Mouse (Mus musculus) liver, adult 2 months (tissue): ENCODE results near the gene Entpd2. TPM values are rescaled to one million over a fixed set of nuclear protein-coding genes. Genes with fewer than 3 reads are reported as not detected.

Experiments used
- DNase-seq: peaks from one replicate; pipeline ENCODE4 v3.0.0-alpha.2; 2011; ENCODE audit warnings: low read depth, low spot score; ENCODE audit errors: extremely low read depth
- H3K27ac ChIP-seq: fragments of 200-500 bp; replicated peaks from 2 replicates; pipeline ENCODE4 v1.5.1; 2012; ENCODE audit warnings: low read depth, mild to moderate bottlenecking, control low read depth, inconsistent platforms, low read length; ENCODE audit not compliant: insufficient read depth
- H3K27me3 ChIP-seq: fragments of 200-500 bp; 2 replicates; pipeline ENCODE4 v1.6.1; 2012; ENCODE audit warnings: mild to moderate bottlenecking, moderate library complexity, low read length, inconsistent platforms; ENCODE audit not compliant: control insufficient read depth, insufficient read depth
- H3K36me3 ChIP-seq: fragments of 200-500 bp; 2 replicates; pipeline ENCODE4 v1.6.1; 2012; ENCODE audit warnings: low read length, inconsistent platforms; ENCODE audit not compliant: control insufficient read depth, insufficient read depth
- H3K4me1 ChIP-seq: fragments of 200-500 bp; 2 replicates; pipeline ENCODE4 v1.6.1; 2011; ENCODE audit warnings: low read length; ENCODE audit not compliant: control insufficient read depth, insufficient read depth
- H3K4me3 ChIP-seq: fragments of 200-500 bp; 2 replicates; pipeline ENCODE4 v1.5.1; 2011; ENCODE audit warnings: low read depth, mild to moderate bottlenecking, control low read depth, low read length, moderate library complexity; ENCODE audit not compliant: insufficient read depth
- H3K79me2 ChIP-seq: fragments of 200-500 bp; 2 replicates; pipeline ENCODE4 v1.6.1; 2012; ENCODE audit warnings: inconsistent platforms, mild to moderate bottlenecking, low read length, moderate library complexity; ENCODE audit not compliant: control insufficient read depth, insufficient read depth
- H3K9ac ChIP-seq: fragments of 200-500 bp; 2 replicates; pipeline ENCODE4 v1.6.1; 2012; ENCODE audit warnings: low read depth, mild to moderate bottlenecking, control low read depth, inconsistent platforms, low read length
- CTCF ChIP-seq: fragments of 200-500 bp; IDR thresholded peaks from 2 replicates; pipeline ENCODE4 v1.5.1; 2011; ENCODE audit warnings: low read depth, low read length, control low read depth
- POLR2A ChIP-seq: fragments of 200-500 bp; IDR thresholded peaks from 2 replicates; pipeline ENCODE4 v1.6.1; 2011; ENCODE audit warnings: low read length, control low read depth; ENCODE audit not compliant: insufficient read depth; ENCODE audit errors: extremely low read depth
- WGBS: fragments of 180-500 bp; shearing (Covaris S2); methylation state at CpG from one replicate; pipeline ENCODE4 v1.1.7; 2018; 5-methylcytosine and 5-hydroxymethylcytosine counted together
- polyA plus RNA-seq: library from polyadenylated mRNA; depleted of rRNA; stranded (reverse); fragments of >200 nt; gene quantifications from 2 replicates; pipeline ENCODE4 v1.2.3, GENCODE M21; 2012
- total RNA-seq: library from RNA; depleted of rRNA; stranded (reverse); fragments of >200 nt; gene quantifications from 2 replicates; pipeline ENCODE4 v1.2.3, GENCODE M21; 2014

The Entpd2 gene
- total and polyA plus RNA-seq, 2 experiments = 0.92 to 9.7 TPM

GRCm38 (mm10) chr2:25364761-25365090 lies 30.9 kb upstream of the Entpd2 start:
- H3K27me3 ChIP-seq = no peaks in the 10 kb centered on the region
- no peaks in the 10 kb centered on the region for H3K36me3 ChIP-seq
- 60% methylated on average over 9 of the region's 9 CpGs for WGBS
- DNase-seq = no peak
- no peak overlapping the region for H3K27ac ChIP-seq
- H3K4me3 ChIP-seq = peak overlapping the region; percentile 86
- no peaks in the 10 kb centered on the region for H3K79me2 ChIP-seq
- TF ChIP-seq POLR2A = no peak
- TF ChIP-seq CTCF = no peak
- peak overlapping the region; percentile 89 for H3K9ac ChIP-seq
- no peaks in the 10 kb centered on the region; the same call in 1 of the 2 replicates for H3K4me1 ChIP-seq

DNA sequence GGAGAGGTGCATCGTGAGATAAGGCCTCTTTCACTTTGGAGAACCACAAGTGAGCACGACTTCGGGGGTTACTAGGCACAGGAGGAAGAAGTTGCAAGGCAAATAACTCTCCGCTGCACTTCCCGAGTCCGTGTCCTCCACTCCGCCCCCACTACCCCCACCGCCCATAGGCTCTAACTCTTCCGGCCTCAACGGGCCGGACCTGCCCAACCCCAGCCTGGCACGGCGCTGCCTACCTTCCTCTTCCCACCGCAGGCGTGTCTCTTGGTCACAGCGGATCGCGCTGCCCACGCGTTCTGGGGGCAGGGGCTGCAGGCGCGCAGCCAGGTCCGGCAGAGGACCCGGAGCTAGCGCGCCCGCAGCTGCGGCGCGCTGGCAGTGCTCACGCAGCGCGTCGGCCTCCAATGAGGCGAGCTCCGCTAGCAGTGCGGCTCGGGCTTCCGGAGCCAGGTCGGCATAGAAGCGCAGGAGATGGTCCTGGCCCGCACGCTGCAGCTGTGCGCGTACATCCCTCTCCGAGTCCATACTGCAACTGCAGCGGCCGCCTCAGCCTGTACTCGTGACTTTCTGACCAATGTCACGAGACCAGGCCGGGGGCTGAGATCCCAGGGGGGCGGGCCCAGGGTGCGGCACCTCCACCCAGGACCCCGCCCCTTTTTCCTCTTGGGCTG lies 30.4 kb upstream of the Entpd2 start, which contains the start of gene Uap1l1:
Gene Uap1l1 (minus strand): TSS at position 592 of the 671 bp plus-strand sequence.
- peak within 1 kb of the TSS; percentile 89 for H3K9ac ChIP-seq
- 1% methylated on average over 54 of the region's 54 CpGs for WGBS
- peak; percentile 27 for DNase-seq
- H3K36me3 ChIP-seq = no peaks in the 10 kb centered on the region
- peak within 1 kb of the TSS; percentile 43 for H3K27ac ChIP-seq
- peak within 1 kb of the TSS; percentile 86 for H3K4me3 ChIP-seq
- TF ChIP-seq CTCF (no peak), POLR2A (peak; percentile 79)
- H3K27me3 ChIP-seq = no peaks in the 10 kb centered on the region
- H3K79me2 ChIP-seq = no peaks in the 10 kb centered on the region
- no peaks in the 10 kb centered on the region; the same call in 1 of the 2 replicates for H3K4me1 ChIP-seq

GRCm38 (mm10) chr2:25369996-25370395 lies 25.7 kb upstream of the Entpd2 start:
- Histone ChIP-seq H3K27ac (no peak overlapping the region), H3K36me3 (no peaks in the 10 kb centered on the region), H3K4me3 (no peak overlapping the region), H3K9ac (no peak overlapping the region), H3K79me2 (no peaks in the 10 kb centered on the region), H3K4me1 (peaks cover 5% of the 10 kb centered on the region), H3K27me3 (peaks cover 8% of the 10 kb centered on the region)
- DNase-seq = no peak
- WGBS = 92% methylated on average over 3 of the region's 3 CpGs
- TF ChIP-seq POLR2A (no peak), CTCF (no peak)

- peak; percentile 63 for DNase-seq
- 3% methylated on average over 65 of the region's 65 CpGs for WGBS
These were observed 23.7 kb upstream of the Entpd2 start, which contains the start of gene Sapcd2 for GRCm38 (mm10) chr2:25371764-25372643. Gene Sapcd2 (plus strand): TSS chr2:25372321.

GRCm38 (mm10) chr2:25372644-25373391 lies 22.9 kb upstream of the Entpd2 start:
- Histone ChIP-seq H3K4me1 (peaks cover 5% of the 10 kb centered on the region; the same call in 1 of the 2 replicates), H3K27me3 (peaks cover 8% of the 10 kb centered on the region), H3K79me2 (no peaks in the 10 kb centered on the region), H3K36me3 (no peaks in the 10 kb centered on the region), H3K4me3 (peak overlapping the region; percentile 62), H3K9ac (peak overlapping the region; percentile 43), H3K27ac (no peak overlapping the region)
- DNase-seq = no peak
- 10% methylated on average over 42 of the region's 42 CpGs for WGBS
- TF ChIP-seq POLR2A = no peak
- TF ChIP-seq CTCF = no peak

More at GRCm38 (mm10) chr2:25371764-25372643, 23.7 kb upstream of the Entpd2 start, which contains the start of gene Sapcd2:
- peaks cover 8% of the 10 kb centered on the region for H3K27me3 ChIP-seq
- no peaks in the 10 kb centered on the region for H3K79me2 ChIP-seq
- H3K4me3 ChIP-seq = peak within 1 kb of the TSS; percentile 62
- no peak within 1 kb of the TSS for H3K27ac ChIP-seq
- TF ChIP-seq POLR2A = no peak
- no peak for TF ChIP-seq CTCF
- H3K9ac ChIP-seq = peak within 1 kb of the TSS; percentile 43
- peaks cover 5% of the 10 kb centered on the region; the same call in 1 of the 2 replicates for H3K4me1 ChIP-seq
- H3K36me3 ChIP-seq = no peaks in the 10 kb centered on the region
